Mouse (Mus musculus) lung, postnatal 0 days (tissue): ENCODE results near the gene Pank1. TPM values are rescaled to one million over a fixed set of nuclear protein-coding genes. Genes with fewer than 3 reads are reported as not detected.

Experiments
- ATAC-seq: fragments of 200-750 bp; cut with Nextera tagmentation; 2 replicates; pipeline ENCODE4 v1.8.0; 2017; ENCODE audit warnings: moderate library complexity
- DNase-seq: peaks from one replicate; pipeline ENCODE4 v3.0.0-alpha.2; 2016; ENCODE audit warnings: low spot score
- H3K27ac ChIP-seq: fragments of 300-500 bp; sonication (generic); 2 replicates; pipeline ENCODE4 v1.5.1; 2014; ENCODE audit warnings: antibody characterized with exemption, mild to moderate bottlenecking, low read length, mixed read lengths
- H3K27me3 ChIP-seq: fragments of 300-500 bp; sonication (generic); replicated peaks from 2 replicates; pipeline ENCODE4 v1.6.1; 2014; ENCODE audit warnings: low read length, mixed read lengths; ENCODE audit not compliant: insufficient read depth
- H3K36me3 ChIP-seq: fragments of 300-500 bp; sonication (generic); 2 replicates; pipeline ENCODE4 v1.6.1; 2014; ENCODE audit warnings: low read length, mixed read lengths; ENCODE audit not compliant: insufficient read depth
- H3K4me1 ChIP-seq: fragments of 300-500 bp; sonication (generic); 2 replicates; pipeline ENCODE4 v1.6.1; 2014; ENCODE audit warnings: antibody characterized with exemption, low read depth, low read length, mixed read lengths; ENCODE audit not compliant: insufficient read depth
- H3K4me2 ChIP-seq: fragments of 300-500 bp; sonication (generic); replicated peaks from 2 replicates; pipeline ENCODE4 v1.6.1; 2014; ENCODE audit warnings: low read depth, mild to moderate bottlenecking, low read length, moderate library complexity, mixed read lengths
- H3K4me3 ChIP-seq: fragments of 300-500 bp; sonication (generic); 2 replicates; pipeline ENCODE4 v1.5.1; 2014; ENCODE audit warnings: low read depth, low read length
- H3K9ac ChIP-seq: fragments of 300-500 bp; sonication (generic); replicated peaks from 2 replicates; pipeline ENCODE4 v1.6.1; 2014; ENCODE audit warnings: low read depth, mild to moderate bottlenecking
- H3K9me3 ChIP-seq: fragments of 300-500 bp; sonication (generic); 2 replicates; pipeline ENCODE4 v1.6.1; 2016; ENCODE audit warnings: low read length, mixed read lengths
- CTCF ChIP-seq: IDR thresholded peaks from 2 replicates; pipeline ENCODE4 v1.5.1; 2016; ENCODE audit warnings: antibody characterized with exemption, mild to moderate bottlenecking
- EP300 ChIP-seq: IDR thresholded peaks from 2 replicates; pipeline ENCODE4 v1.6.1; 2016; ENCODE audit warnings: antibody characterized with exemption, mild to moderate bottlenecking, control low read depth
- WGBS: fragments of 180-500 bp; shearing (Covaris S2); extraction: QIAGEN DNeasy Blood & Tissue Kit; methylation state at CpG from one replicate; pipeline ENCODE4 v1.1.7; 2014; 5-methylcytosine and 5-hydroxymethylcytosine counted together
- polyA plus RNA-seq: library from polyadenylated mRNA; unstranded; fragments of >200 nt; fragmentation: Nextera tagmentation; extraction: Ambion mirVana; gene quantifications from 2 replicates; pipeline ENCODE4 v1.2.1, GENCODE M21; 2015

The Pank1 gene
- polyA plus RNA-seq, 1 experiment from 2014 or later: 5.6 TPM

DNA sequence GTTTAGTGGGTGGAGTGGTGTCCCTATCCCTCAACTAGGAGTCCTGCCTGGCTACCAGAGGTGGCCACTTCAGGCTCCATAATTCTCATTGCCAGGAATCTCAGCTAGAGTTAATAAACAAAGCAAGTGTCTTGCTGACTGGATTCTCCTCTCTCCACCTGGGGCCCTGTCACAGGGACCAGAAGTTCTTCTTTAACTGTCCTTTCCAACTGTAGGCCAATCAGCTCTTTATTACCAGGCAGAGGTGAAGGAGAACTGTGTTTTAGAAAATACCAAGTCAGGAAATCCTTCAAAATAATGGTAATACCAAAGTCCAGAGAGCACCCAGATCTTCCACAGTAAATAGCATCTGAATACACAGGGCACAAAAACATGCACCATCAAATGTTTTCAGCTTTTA, 33.1 kb upstream of the Pank1 start:
- Histone ChIP-seq H3K36me3 (no peaks in the 10 kb centered on the region), H3K4me1 (no peaks in the 10 kb centered on the region), H3K27ac (no peak overlapping the region), H3K4me3 (no peak overlapping the region), H3K9me3 (no peaks in the 10 kb centered on the region), H3K27me3 (no peaks in the 10 kb centered on the region), H3K9ac (no peak overlapping the region), H3K4me2 (no peak overlapping the region)
- ATAC-seq: no peak
- DNase-seq: no peak
- TF ChIP-seq EP300: no peak
- TF ChIP-seq CTCF: no peak

DNA sequence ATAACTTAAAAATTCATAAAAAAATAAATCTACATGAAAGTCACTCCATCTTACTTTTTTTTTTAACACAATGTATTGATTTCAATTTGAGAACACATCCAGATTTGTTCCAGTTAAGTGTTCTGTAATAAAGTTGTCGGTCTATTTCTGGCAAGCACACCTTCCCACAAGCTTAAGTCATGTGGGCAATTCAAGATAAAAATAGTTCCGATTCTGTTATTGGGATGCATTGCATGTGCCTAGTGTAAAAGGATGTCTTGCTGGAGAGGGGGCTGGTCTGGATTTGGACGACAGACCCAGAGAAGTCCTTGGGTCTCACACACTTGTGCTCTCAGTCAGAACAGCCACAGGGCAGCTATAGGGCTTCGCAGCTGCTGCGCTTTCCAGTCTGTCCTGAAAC, 27.5 kb upstream of the Pank1 start:
- Histone ChIP-seq H3K36me3 (no peaks in the 10 kb centered on the region), H3K9ac (no peak overlapping the region), H3K9me3 (no peaks in the 10 kb centered on the region), H3K27ac (no peak overlapping the region), H3K4me1 (no peaks in the 10 kb centered on the region), H3K27me3 (no peaks in the 10 kb centered on the region), H3K4me2 (no peak overlapping the region), H3K4me3 (no peak overlapping the region)
- no peak for ATAC-seq
- WGBS: 74% methylated on average over 5 of the region's 5 CpGs
- TF ChIP-seq CTCF (no peak), EP300 (no peak)
- no peak for DNase-seq

DNA sequence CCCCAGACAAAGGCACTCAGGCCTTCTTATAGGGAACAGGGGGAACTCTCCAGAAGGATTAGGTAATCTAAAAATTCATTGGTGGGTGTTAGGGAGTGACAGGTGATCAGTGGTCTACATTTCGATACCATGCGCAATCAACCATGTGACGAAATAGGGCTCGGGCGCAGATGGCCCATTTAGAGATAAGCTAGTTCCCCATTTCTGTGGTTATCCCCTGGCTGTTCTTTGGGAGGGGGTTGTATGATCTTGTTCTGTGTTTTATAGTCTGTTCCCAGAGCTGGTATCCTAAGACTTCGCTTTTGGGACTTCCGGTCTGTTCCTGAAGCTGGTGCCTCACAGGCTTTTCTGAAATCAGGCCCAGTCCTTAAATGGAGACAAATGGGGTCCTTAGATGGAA, 26.2 kb upstream of the Pank1 start:
- ATAC-seq (no peak), DNase-seq (no peak)
- no peak overlapping the region for H3K4me3 ChIP-seq
- TF ChIP-seq EP300 (no peak), CTCF (no peak)
- H3K9ac ChIP-seq: no peak overlapping the region
- no peak overlapping the region for H3K27ac ChIP-seq
- H3K4me1 ChIP-seq: no peaks in the 10 kb centered on the region
- no peaks in the 10 kb centered on the region for H3K9me3 ChIP-seq
- no peaks in the 10 kb centered on the region for H3K36me3 ChIP-seq
- 85% methylated on average over 7 of the region's 7 CpGs for WGBS
- no peak overlapping the region for H3K4me2 ChIP-seq
- H3K27me3 ChIP-seq: no peaks in the 10 kb centered on the region

- Histone ChIP-seq H3K27ac (no peak overlapping the region), H3K4me1 (no peaks in the 10 kb centered on the region), H3K9ac (no peak overlapping the region), H3K4me2 (no peak overlapping the region), H3K36me3 (no peaks in the 10 kb centered on the region), H3K27me3 (no peaks in the 10 kb centered on the region), H3K4me3 (no peak overlapping the region), H3K9me3 (no peaks in the 10 kb centered on the region)
- DNase-seq (no peak), ATAC-seq (no peak)
- WGBS: 72% methylated on average over 5 of the region's 5 CpGs
- TF ChIP-seq CTCF (no peak), EP300 (no peak)
These were observed 24.8 kb upstream of the Pank1 start for GRCm38 (mm10) chr19:34904032-34904431.

DNA sequence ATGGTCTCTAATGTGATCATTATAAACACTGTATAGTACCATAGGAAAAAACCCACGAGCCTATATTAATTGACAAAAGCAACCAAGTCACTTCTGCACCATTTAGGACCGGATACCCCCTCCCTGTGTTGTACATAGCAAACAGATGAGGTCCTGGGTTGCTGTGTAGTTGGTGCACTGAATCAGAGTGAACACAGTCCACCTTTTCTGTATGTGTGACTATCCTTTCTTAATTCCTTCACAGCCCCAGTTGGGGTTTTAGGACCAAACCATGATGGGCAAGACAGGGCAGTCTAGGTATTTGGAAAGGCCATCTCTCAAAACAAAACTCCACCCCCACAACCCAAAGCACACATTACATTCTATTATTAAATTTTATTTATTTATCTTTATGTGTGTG, 22.5 kb upstream of the Pank1 start:
- H3K4me1 ChIP-seq: no peaks in the 10 kb centered on the region
- no peak overlapping the region for H3K27ac ChIP-seq
- ATAC-seq (no peak), DNase-seq (no peak)
- H3K4me2 ChIP-seq: no peak overlapping the region
- H3K27me3 ChIP-seq: no peaks in the 10 kb centered on the region
- TF ChIP-seq CTCF (no peak), EP300 (no peak)
- H3K9me3 ChIP-seq: no peaks in the 10 kb centered on the region
- no peak overlapping the region for H3K4me3 ChIP-seq
- 72% methylated on average over 2 of the region's 2 CpGs for WGBS
- no peak overlapping the region for H3K9ac ChIP-seq
- no peaks in the 10 kb centered on the region for H3K36me3 ChIP-seq

GRCm38 (mm10) chr19:34901266-34901665, 22.0 kb upstream of the Pank1 start:
- no peak for TF ChIP-seq EP300
- TF ChIP-seq CTCF: no peak
- Histone ChIP-seq H3K9ac (no peak overlapping the region), H3K4me1 (no peaks in the 10 kb centered on the region), H3K27ac (no peak overlapping the region), H3K36me3 (no peaks in the 10 kb centered on the region), H3K4me3 (no peak overlapping the region), H3K4me2 (no peak overlapping the region), H3K27me3 (no peaks in the 10 kb centered on the region), H3K9me3 (no peaks in the 10 kb centered on the region)
- DNase-seq: no peak
- no peak for ATAC-seq
- 87% methylated on average over 7 of the region's 7 CpGs for WGBS

GRCm38 (mm10) chr19:34898941-34899340, 19.7 kb upstream of the Pank1 start:
- no peaks in the 10 kb centered on the region for H3K27me3 ChIP-seq
- WGBS: 49% methylated on average over 4 of the region's 4 CpGs
- H3K4me3 ChIP-seq: no peak overlapping the region
- ATAC-seq (peak; percentile 88), DNase-seq (peak; percentile 66)
- no peaks in the 10 kb centered on the region for H3K9me3 ChIP-seq
- H3K4me1 ChIP-seq: no peaks in the 10 kb centered on the region
- no peaks in the 10 kb centered on the region for H3K36me3 ChIP-seq
- no peak overlapping the region for H3K4me2 ChIP-seq
- no peak for TF ChIP-seq CTCF
- peak; percentile 94; the same call in 1 of the 2 replicates for TF ChIP-seq EP300
- H3K27ac ChIP-seq: 0 out of 2 replicates have a peak overlapping the region, but pooled peaks have one; percentile 43
- H3K9ac ChIP-seq: no peak overlapping the region
